Mouse (Mus musculus): ENCODE results near the gene Optc. TPM values are rescaled to one million over a fixed set of nuclear protein-coding genes. Genes with fewer than 3 reads are reported as not detected.

Gene Optc
- total RNA-seq, 1 experiment: 0.36 TPM

GRCm38 (mm10) chr1:133940481-133941092 lies 32.8 kb upstream of the Optc start:
- no peaks in the 10 kb centered on the region for H3K9me3 ChIP-seq (ENCODE audit: control insufficient read depth, insufficient read depth, low read depth, low read length)
- H3K4me3 ChIP-seq (ENCODE audit: insufficient read depth in 1 of 2, low read depth in 1 of 2, low read length in 2 of 2, poor library complexity in 1 of 2, severe bottlenecking in 1 of 2): no peak overlapping the region
- in situ Hi-C loops (cut with MboI; ENCODE audit: low sequenced_read_pairs in 2 of 2, unreplicated experiment in 2 of 2): no loop called here
- H3K9ac ChIP-seq (ENCODE audit: insufficient read depth, low read depth, low read length, poor library complexity, severe bottlenecking): no peak overlapping the region
- no peak for TF ChIP-seq ZC3H11A (IDR thresholded peaks at IDR 0.05; ENCODE audit: borderline replicate concordance, low read depth, low read length)
- no peak for DNase-seq (ENCODE audit: low read depth, low spot score)
- 0 out of 4 replicates have a peak, but pooled peaks cover 0 to 2% of the 10 kb centered on the region in 2 experiments for H3K4me1 ChIP-seq (ENCODE audit: control insufficient read depth in 2 of 2, insufficient read depth in 2 of 2, low read length in 2 of 2, poor library complexity in 1 of 2)
- H3K27ac ChIP-seq (ENCODE audit: insufficient read depth, low read depth, low read length, poor library complexity, severe bottlenecking): no peak overlapping the region
- no peaks in the 10 kb centered on the region for H3K36me3 ChIP-seq (ENCODE audit: control insufficient read depth, insufficient read depth, low read length, poor library complexity, severe bottlenecking)

DNA sequence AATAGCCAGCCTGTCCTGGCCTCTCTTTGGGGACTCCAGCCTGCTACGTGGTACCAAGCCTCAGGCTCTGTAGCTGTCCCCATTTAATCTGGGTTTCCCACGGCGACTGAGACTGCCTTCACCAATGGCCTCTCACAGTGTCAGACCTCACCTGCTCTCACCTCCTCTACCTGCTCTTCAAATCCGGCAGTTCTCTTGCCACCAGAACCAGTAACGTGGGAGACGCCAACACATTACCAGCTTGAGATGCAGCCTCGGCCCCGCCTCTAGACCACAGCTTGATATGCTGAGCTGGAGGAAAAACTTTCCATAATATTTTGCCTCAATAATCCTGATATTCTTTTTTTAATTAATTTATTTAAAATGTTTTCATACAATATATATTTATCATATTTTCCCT lies 31.9 kb upstream of the Optc start:
- Histone ChIP-seq H3K4me1 (ENCODE audit: control insufficient read depth in 2 of 2, insufficient read depth in 2 of 2, low read length in 2 of 2, poor library complexity in 1 of 2) (0 out of 4 replicates have a peak, but pooled peaks cover 0 to 2% of the 10 kb centered on the region in 2 experiments), H3K9me3 (ENCODE audit: control insufficient read depth, insufficient read depth, low read depth, low read length) (no peaks in the 10 kb centered on the region), H3K27ac (ENCODE audit: insufficient read depth, low read depth, low read length, poor library complexity, severe bottlenecking) (no peak overlapping the region), H3K36me3 (ENCODE audit: control insufficient read depth, insufficient read depth, low read length, poor library complexity, severe bottlenecking) (no peaks in the 10 kb centered on the region), H3K9ac (ENCODE audit: insufficient read depth, low read depth, low read length, poor library complexity, severe bottlenecking) (no peak overlapping the region), H3K4me3 (ENCODE audit: insufficient read depth in 1 of 2, low read depth in 1 of 2, low read length in 2 of 2, poor library complexity in 1 of 2, severe bottlenecking in 1 of 2) (no peak overlapping the region)
- TF ChIP-seq ZNF384 (IDR thresholded peaks at IDR 0.05; ENCODE audit: low read depth, low read length) (no peak), ZC3H11A (IDR thresholded peaks at IDR 0.05; ENCODE audit: borderline replicate concordance, low read depth, low read length) (no peak)
- in situ Hi-C loops (cut with MboI; ENCODE audit: low sequenced_read_pairs in 2 of 2, unreplicated experiment in 2 of 2): no loop called here
- no peak for DNase-seq (ENCODE audit: low read depth, low spot score)

DNA sequence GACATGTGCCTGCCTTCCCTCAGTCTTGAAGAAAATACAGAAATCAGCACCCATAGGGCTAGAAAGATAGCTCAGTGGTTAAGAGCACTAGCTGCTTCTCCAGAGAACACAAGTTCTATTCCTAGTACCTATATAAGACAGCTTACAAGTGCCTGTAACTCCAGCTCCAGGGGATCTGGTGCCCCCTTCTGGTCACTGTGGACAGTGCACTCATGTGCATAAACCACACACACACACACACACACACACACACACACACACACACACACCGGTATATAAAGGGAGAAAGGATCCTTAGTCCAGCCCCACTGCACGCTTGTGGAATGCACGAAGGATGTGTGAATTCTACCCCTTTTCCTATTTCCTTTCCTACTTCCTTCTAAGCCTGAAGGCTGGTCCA lies 28.4 kb upstream of the Optc start:
- Histone ChIP-seq H3K9ac (ENCODE audit: insufficient read depth, low read depth, low read length, poor library complexity, severe bottlenecking) (no peak overlapping the region), H3K27ac (ENCODE audit: insufficient read depth, low read depth, low read length, poor library complexity, severe bottlenecking) (no peak overlapping the region), H3K4me1 (ENCODE audit: control insufficient read depth in 2 of 2, insufficient read depth in 2 of 2, low read length in 2 of 2, poor library complexity in 1 of 2) (0 out of 4 replicates have a peak, but pooled peaks cover 0 to under 1% of the 10 kb centered on the region in 2 experiments), H3K36me3 (ENCODE audit: control insufficient read depth, insufficient read depth, low read length, poor library complexity, severe bottlenecking) (no peaks in the 10 kb centered on the region), H3K4me3 (ENCODE audit: insufficient read depth in 1 of 2, low read depth in 1 of 2, low read length in 2 of 2, poor library complexity in 1 of 2, severe bottlenecking in 1 of 2) (no peak overlapping the region), H3K9me3 (ENCODE audit: control insufficient read depth, insufficient read depth, low read depth, low read length) (no peaks in the 10 kb centered on the region)
- DNase-seq (ENCODE audit: low read depth, low spot score): no peak
- in situ Hi-C loops (cut with MboI; ENCODE audit: low sequenced_read_pairs in 2 of 2, unreplicated experiment in 2 of 2): no loop called here
- TF ChIP-seq ZNF384 (IDR thresholded peaks at IDR 0.05; ENCODE audit: low read depth, low read length): no peak
- TF ChIP-seq ZC3H11A (IDR thresholded peaks at IDR 0.05; ENCODE audit: borderline replicate concordance, low read depth, low read length): no peak
- TF ChIP-seq CHD2 (IDR thresholded peaks at IDR 0.05; ENCODE audit: low read depth, low read length): no peak
- TF ChIP-seq HCFC1 (IDR thresholded peaks at IDR 0.05; ENCODE audit: borderline replicate concordance, insufficient read depth, low read length): no peak

DNA sequence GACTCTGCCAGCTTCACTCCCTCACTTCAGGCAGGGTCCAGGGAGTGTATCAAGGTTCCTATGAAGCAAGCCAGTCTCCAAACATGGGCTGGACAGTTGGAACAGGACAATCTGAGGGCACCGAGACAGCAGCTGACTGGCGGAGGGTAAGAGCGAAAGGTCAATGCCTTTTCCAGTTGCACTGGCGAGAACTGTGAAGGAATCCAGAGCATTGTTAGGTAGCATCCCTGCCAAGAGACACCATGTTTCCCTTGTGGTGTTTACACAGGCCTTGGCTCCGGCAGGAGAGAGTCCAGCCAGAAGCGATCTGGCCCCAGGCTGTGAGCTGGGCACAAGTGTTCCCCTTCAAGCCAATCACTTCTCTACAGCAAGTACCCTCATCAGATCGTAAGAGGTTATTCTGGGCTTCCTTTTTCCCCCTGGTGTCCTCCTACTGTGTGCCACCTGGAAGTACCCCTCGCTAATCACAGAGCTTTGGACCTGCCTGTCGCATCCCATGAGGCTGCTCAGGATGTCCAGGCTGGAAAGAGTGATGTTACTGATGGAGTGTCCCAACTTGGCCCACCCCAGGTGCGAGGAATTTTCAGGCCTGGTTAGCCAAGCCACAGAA lies 26.7 kb upstream of the Optc start:
- no peaks in the 10 kb centered on the region for H3K9me3 ChIP-seq (ENCODE audit: control insufficient read depth, insufficient read depth, low read depth, low read length)
- H3K27ac ChIP-seq (ENCODE audit: insufficient read depth, low read depth, low read length, poor library complexity, severe bottlenecking): no peak overlapping the region
- in situ Hi-C loops (cut with MboI; ENCODE audit: low sequenced_read_pairs in 2 of 2, unreplicated experiment in 2 of 2): no loop called here
- no peak overlapping the region for H3K9ac ChIP-seq (ENCODE audit: insufficient read depth, low read depth, low read length, poor library complexity, severe bottlenecking)
- no peak for TF ChIP-seq CHD2 (IDR thresholded peaks at IDR 0.05; ENCODE audit: low read depth, low read length)
- no peaks in the 10 kb centered on the region for H3K36me3 ChIP-seq (ENCODE audit: control insufficient read depth, insufficient read depth, low read length, poor library complexity, severe bottlenecking)
- H3K4me1 ChIP-seq (ENCODE audit: control insufficient read depth in 2 of 2, insufficient read depth in 2 of 2, low read length in 2 of 2, poor library complexity in 1 of 2): no peaks in the 10 kb centered on the region
- no peak for DNase-seq (ENCODE audit: low read depth, low spot score)
- H3K4me3 ChIP-seq (ENCODE audit: insufficient read depth in 1 of 2, low read depth in 1 of 2, low read length in 2 of 2, poor library complexity in 1 of 2, severe bottlenecking in 1 of 2): no peak overlapping the region

DNA sequence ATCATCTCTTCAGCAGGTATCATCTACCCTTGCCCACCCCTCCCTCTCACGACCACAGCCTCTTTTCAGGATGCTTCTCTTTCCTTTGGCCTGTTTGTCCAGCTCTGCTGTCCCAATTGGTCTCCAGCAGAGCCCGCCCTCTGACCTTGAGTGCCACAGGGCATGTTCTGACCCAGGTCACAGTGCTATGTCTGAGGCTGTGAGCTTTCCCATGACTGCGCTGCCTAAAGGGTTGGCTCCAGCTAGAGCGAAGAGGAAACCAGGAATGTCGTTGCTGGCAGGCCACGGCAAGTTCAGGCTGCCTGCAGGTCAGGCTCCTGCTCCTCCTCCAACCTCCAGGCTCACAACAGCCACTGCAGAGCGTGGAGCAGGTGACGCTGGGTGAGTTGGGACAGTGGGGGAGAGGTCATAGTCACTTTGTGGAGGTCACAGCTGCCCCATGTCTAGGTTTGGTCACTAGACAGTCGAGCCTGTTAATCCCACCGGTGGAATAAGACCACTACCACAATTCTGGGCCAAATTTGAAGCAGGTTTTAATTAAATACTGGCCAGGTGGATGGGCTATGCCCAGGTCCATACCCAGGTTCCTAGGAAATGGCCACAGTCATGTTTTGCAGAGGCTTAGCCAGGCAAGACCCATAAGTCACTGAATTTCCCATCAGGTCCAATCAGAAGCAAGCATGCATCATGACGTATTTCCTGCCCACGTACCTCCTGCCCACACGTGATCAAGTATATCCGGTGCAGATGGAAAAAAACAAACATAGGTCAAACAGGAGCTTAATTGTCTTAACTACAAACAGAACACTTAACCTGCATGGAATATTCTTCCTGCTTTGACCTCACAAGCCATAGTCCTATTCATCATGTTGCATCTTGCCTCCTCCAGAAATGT lies 25.7 kb upstream of the Optc start:
- Histone ChIP-seq H3K36me3 (ENCODE audit: control insufficient read depth, insufficient read depth, low read length, poor library complexity, severe bottlenecking) (no peaks in the 10 kb centered on the region), H3K27ac (ENCODE audit: insufficient read depth, low read depth, low read length, poor library complexity, severe bottlenecking) (no peak overlapping the region), H3K4me3 (ENCODE audit: insufficient read depth in 1 of 2, low read depth in 1 of 2, low read length in 2 of 2, poor library complexity in 1 of 2, severe bottlenecking in 1 of 2) (no peak overlapping the region), H3K9ac (ENCODE audit: insufficient read depth, low read depth, low read length, poor library complexity, severe bottlenecking) (no peak overlapping the region), H3K4me1 (ENCODE audit: control insufficient read depth in 2 of 2, insufficient read depth in 2 of 2, low read length in 2 of 2, poor library complexity in 1 of 2) (no peaks in the 10 kb centered on the region), H3K9me3 (ENCODE audit: control insufficient read depth, insufficient read depth, low read depth, low read length) (no peaks in the 10 kb centered on the region)
- in situ Hi-C loops (cut with MboI; ENCODE audit: low sequenced_read_pairs in 2 of 2, unreplicated experiment in 2 of 2): no loop called here
- TF ChIP-seq MAFK (IDR thresholded peaks at IDR 0.05; ENCODE audit: insufficient read depth, low read depth, low read length): no peak
- no peak for TF ChIP-seq HCFC1 (IDR thresholded peaks at IDR 0.05; ENCODE audit: borderline replicate concordance, insufficient read depth, low read length)
- no peak for TF ChIP-seq ZNF384 (IDR thresholded peaks at IDR 0.05; ENCODE audit: low read depth, low read length)
- TF ChIP-seq ZC3H11A (IDR thresholded peaks at IDR 0.05; ENCODE audit: borderline replicate concordance, low read depth, low read length): no peak
- TF ChIP-seq CHD2 (IDR thresholded peaks at IDR 0.05; ENCODE audit: low read depth, low read length): no peak
- DNase-seq (ENCODE audit: low read depth, low spot score): no peak
